Mouse (Mus musculus) T-helper 1 cell (primary cell): ENCODE results near the gene Ssr1.

Source experiments
- in situ Hi-C: fragments of 300-600 bp; cut with MboI, MseI; formaldehyde crosslinking; loops from one replicate; pipeline ENCODE4 v1.15.1; 2025; ENCODE audit warnings: high pct_unique_total_duplicates

The Ssr1 gene

DNA sequence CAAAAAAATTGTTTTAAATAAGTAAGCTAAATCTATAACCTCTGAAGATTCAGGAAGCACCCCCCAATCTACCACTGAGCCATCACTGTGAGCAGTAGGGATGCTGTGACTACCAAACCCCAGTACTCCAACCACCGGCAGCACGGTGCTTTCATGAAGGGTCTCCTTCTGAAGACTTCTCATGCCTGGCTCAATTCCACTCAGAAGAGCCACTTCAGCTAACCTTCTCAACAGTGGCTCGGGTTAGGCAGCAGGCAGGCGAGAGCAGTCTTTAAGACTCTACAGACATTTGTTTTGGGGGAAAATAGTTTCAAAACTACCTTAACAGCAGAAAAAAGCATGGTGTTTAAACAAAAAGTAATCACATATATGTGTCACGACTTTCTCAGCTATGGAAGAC lies 13.0 kb downstream of the Ssr1 start:
- in situ Hi-C loops = loop anchor here (10.0 kb wide), 1 partner anchor 224 kb away; the partner anchor contains the start of gene Snrnp48

DNA sequence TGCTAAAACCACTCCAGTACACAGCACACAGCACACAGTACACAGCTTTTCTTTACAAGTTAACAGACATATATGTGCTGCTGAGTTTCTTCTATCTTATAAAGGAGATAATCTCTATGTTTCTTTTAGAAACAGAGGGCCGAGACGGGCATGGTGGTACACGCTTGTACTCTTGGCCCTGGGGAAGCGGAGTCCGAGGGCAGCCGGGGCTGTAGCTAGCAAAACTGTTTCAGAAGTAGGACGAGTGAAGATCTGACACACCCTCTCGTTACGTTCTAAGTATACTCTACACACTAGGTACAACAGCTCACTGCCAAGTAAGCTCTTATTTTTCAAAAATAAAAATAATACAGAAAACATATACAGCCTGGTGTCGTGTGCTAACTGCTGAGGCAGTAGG lies 13.7 kb downstream of the Ssr1 start:
- in situ Hi-C loops = loop anchor here (10.0 kb wide), 1 partner anchor 224 kb away; the partner anchor contains the start of gene Snrnp48

DNA sequence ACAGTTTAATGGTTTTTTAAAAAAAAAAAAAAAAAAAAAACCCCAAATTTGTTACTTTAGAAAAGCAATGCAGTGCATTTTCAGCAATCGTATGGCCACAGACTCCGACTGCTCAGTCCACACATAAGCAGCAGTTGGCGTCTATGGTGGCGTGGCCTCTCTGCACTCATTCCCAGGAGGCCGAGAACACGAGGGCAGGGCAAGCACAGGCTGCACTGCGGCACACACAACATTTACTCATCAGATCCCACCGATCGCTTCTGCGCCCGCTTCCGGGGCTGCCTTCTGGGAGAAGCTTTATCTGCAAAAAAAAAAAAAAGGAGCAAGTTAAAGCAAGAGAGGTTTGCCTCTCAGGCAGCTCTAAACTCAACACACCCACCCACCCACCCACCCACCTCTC lies 14.5 kb downstream of the Ssr1 start:
- in situ Hi-C loops = no loop called here

DNA sequence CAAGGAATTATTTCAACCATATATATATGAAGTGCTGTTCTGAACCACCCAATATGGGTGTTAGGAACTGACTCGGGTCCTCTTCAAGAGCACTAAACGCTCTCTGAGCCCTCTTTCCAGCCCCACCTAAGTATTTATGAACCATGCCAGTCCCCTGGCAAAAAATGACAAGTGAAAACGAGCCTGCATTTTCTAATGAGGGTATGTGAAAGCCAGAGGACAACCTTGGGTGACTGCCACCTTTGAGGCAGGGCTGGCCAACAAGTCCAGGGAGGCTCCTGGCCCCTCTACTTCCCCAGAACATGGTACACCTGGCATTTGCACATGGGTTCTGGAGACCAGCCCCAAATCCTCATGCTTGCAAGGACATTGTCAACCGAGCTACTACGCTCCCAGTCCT lies 19.3 kb downstream of the Ssr1 start:
- in situ Hi-C loops = no loop called here

DNA sequence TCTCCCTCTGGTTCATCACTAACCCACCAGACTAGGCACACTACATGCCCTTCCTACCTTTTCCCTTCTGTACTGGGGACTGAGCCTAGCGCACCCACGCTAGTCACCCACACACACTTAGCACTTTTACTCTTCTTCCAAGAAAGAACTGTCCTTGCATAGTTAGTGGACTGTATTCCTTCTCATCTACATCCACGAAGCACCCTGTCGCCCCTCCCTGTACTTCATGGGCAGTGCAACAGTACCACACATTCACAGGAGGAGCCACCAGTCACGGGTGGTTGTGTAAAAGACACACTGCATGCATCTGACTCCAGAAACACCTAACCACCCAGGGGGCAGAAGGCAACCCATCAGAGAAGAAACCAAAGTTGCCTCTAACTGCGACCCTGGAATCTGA lies 20.0 kb downstream of the Ssr1 start:
- in situ Hi-C loops = no loop called here

DNA sequence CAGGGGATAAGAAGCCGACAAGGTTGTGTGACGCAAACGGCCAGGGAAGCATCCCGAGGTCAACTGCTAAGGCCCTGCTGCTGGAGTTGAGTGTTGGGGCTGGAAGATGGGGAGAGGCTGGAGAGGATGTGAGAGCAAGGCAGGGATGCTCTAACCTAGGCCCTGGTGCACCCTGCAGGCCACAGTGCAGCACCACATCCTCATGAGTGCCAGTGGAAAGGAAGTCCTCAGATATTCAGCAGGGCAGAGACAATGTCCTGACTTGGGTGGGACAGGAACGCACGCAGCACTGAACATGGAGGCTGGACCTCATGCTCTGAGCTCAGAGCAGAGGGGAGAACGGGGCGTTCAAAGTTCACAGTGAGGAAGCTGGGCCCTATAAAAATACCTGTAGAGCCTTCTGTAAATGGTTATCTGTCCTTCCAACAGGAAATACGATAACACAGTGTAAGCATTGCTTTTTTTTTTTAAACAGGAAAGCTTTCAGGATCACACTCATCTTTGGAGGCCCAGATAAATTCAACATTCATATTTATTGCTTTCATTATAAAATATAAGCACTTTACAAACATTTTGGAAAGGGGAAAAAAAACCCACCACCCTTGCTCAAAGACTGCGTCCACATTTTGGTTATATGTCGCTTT lies 23.0 kb downstream of the Ssr1 start:
- in situ Hi-C loops = no loop called here

DNA sequence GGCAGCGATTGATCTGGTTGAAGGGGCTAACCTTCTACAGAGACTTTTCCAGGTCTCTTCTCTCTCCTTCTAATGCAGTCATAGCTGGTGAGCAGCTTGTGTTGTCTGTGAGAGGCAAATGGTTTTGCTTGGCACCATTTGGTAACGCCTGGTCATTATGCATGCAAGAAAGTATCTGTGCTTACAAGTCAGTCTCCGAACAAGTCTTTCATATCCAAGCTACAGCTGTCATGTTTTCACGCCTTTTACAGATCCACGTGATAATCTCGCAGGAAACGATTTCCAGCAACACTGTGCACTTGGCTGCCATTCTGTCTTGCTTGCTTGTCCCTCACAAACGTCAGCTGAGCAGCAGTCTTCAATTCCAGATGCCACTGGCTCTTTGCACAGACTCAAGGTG lies 24.0 kb downstream of the Ssr1 start:
- in situ Hi-C loops = no loop called here

DNA sequence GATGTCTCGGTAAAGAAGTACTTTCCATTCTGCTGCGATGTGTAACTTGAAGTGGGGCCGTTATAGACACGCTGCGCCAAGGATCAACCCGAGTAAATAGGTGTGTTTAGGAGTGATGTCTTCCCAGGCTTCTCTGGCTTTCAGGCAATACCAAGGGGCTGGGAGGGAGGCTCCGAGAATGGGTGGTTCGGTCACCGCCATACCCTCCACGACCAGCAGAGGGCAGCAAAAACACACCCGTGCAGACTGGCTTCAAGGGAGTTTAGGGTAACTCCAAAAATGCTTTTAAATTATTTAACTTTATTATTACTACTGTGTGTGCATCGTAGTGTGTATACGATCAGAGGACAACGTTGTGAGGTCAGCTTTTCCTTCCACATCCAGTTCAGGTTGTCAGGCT lies 24.7 kb downstream of the Ssr1 start:
- in situ Hi-C loops = no loop called here

DNA sequence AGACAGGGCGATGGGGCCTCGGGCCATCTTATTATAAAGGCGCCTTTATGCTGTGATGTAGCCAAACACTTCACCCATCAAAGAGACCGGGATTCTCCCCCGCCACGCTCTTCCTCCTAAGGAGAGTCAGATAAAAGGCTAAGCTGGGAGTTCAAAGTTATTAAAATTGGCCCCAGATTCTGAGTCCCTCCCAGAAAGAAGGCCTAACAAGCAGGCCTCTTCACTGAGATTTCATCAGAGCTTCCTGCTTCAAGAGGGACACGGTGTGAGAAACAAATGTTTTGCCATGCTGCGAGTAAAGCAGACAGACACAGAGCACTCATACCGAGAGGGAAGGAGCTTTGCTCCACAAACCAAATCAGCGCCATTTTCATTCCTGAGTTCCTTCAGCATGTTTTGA lies 26.5 kb downstream of the Ssr1 start:
- in situ Hi-C loops = no loop called here

DNA sequence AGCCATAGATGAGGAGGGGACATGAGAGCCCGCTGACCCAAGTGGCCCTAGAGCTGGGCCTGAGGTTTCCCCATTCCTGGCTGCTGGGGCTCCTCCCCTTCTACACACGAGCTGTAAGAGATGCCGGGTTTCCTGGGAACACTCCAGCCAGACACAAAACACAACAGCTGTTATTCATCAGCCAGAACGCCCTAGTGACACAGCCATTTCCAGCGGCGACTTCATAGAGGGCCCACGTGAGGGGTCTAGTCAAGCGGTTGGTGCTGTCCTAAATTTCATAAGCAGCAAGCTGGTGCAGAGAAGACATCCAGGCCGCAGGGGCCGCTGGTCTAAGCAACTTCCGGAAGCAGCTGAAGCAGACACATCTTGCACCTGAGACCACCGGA lies 27.0 kb downstream of the Ssr1 start:
- in situ Hi-C loops = no loop called here

DNA sequence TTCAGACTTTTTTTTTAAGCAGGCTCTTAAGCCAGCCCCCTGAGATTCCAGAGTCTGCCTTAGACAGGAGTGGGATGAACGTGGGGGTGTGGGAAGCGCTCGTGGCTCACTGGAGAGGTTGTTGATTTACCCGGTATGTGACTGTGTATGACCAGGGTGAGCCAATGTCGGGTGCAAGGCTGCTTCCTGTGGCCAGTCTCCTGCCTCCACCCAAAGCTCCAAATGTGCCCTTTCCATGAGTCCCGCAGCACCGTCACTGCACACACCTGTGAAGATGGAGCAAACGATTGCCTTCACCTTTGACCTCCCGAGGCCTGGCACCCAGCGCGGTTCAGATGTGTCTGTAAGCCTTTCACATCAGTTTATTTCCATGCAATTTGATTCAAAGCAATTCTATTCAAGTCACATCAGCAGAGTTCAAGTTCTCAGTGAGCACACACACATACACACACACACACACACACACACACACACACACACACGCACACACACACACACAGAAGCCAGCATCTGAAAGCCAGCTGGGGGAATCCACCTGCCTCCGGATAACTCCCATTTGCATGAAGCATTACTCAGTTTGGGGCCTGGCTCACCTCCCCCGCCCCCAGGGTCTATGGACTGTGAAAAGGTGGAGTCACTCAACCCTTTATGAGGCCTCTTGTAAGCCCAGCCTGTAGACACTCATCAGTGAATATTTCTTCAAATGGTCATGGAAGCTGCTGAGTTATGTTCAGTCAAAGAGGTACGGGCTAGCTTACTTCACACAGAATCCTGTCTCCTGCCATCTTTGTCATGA lies 27.6 kb downstream of the Ssr1 start:
- in situ Hi-C loops = no loop called here

DNA sequence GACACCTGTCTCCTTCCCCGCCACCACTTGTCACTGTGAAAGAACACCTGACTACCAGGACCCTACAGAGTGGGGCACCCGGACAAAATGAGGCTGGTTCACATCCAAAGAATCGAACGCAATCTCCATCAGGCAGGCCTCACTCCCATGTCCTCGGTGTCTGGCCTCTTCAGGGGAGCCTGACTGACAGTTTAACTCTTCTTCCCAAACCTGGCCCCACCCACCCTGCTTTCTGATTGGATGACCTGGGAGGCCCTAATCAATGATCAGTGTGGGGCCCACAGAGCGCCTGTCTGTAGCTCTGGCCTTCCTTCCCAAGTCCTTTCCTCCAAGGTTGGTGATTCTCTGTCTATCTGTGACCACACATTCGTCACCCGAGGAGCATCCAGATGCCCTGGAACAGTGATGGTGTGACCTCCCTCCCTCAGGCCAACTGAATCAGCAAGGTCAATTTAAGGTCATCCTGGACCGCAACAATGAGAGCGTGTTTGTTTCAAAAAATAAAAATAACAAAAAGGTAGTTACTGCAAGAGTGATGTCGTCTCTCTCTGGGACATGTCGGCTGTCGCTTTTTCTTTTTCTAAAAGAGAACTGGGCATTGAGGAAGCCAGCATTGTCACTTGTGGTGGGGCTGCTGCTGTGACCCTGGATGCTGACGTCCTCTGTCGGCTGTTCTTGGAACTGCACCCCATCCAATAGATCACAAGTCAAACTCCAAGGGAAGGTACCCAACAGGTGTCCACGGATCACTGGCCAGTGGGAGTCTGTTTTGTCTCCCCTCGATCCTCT lies 28.7 kb downstream of the Ssr1 start:
- in situ Hi-C loops = no loop called here

DNA sequence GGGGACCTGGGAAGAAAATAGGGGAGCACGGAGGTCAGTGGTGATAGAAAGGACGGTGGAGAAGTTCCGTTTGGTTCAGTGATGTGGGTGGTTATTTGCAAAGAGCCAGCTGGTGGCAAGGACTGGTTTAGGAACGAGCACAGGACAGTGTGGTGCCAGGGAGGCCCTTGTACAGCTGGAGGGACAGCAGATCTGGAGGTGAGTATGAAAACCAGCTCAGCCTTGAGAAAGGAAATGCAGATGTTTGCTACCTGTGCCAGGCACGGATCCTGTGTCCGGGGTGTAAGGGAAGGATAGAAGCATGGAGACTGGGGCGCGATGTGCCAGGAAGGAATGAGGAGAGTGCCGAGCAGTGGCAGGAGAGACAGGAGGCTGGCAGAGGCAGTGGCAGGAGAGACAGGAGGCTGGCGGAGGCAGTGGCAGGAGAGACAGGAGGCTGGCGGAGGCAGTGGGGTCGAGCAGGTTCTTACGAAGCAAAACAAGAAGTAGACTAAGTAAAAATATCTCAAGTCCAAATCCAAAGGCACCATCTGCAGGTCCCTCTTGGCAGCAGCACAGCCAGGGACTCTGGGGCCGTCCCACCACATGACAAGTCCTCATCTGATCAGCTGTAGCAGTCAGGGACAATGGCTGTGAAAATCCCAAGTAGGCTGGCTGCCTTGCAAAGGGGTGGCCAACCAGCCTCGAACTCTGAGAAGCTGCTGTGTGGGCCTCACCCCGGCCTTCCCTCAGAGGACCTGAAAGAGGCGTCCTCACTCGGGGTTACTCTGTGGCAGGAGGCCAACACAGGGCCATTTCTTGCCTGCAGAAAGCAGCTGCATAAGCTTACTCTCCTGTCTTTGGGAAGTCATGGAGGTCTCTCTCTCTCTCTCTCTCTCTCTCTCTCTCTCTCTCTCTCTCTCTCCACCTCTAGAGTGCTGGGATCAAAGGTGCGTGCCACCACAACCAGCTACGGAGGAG lies 29.6 kb downstream of the Ssr1 start:
- in situ Hi-C loops = loop anchor here (5.0 kb wide), 1 partner anchor 512 kb away; no protein-coding TSS in a partner anchor

DNA sequence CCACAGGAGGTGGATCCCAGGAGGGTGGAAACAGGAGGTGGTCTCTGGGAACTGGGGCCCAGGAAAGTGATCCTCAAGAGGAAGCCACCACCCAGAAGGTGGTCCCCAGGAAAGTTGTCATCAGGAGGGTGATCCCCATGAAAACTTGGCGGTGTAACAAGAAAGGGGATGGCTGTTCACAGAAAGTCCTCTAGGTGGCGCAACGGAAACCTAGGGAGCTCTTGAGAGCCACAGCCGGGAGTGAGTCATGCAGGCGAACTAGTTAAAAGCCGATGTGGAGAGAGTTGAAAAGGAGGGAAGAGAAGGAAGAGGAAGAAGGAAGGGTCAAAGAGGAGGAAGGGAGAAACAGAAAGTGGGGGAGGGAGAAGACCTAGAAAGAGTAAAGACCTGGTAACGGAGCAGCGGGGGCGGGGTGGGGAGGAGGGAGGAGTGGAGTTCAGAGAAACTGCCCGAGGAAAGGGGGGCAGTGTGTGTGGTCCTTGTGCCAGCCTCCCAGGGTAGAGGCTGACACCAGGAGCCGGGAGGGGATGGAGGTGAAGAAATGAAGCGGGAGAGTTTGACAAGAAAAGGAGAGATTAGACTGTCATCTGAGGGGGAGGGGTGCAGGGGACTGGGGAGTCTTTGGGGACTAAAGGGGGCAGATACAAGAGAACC lies 30.5 kb downstream of the Ssr1 start:
- in situ Hi-C loops = loop anchor here (5.0 kb wide), 1 partner anchor 511 kb away; no protein-coding TSS in a partner anchor

DNA sequence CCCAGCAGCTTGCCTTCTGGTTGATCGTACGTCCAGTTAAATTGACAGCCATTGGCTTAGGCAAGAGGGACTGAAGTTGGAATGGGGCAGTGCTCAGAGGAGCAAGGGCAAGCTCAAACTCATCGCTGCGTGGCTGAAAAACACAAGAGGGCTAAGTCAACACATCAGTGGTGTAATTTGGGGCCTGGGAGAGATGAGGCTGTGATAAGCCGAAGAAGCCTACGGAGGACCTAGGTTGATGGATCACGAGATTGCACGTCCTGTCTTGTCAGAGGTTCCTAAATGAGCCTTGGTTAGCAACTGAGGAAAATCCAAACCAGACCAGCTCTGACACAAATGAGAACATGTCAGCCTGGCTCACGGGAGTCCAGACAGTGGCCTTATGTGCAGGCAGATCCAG lies 31.5 kb downstream of the Ssr1 start:
- in situ Hi-C loops = loop anchor here (5.0 kb wide), 1 partner anchor 510 kb away; no protein-coding TSS in a partner anchor

DNA sequence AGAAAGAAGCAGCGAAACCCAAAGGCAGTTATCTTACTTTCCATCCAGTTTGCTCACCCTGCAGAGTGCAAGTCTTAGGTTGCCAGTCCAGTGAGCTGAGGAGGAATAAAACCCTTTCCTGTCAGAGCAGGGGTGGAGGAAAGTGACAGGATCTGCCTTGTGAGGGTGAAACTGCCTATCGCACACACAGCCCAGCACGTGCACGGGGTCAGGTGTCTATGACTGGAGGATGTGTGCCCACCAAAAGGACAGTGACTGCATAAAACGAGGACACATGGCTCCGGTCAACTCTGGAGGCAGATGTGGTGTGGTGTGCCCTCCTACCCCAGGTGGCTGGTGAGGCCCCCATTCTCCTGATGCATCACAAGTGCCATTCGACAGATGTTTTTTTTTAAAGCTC lies 34.1 kb downstream of the Ssr1 start:
- in situ Hi-C loops = loop anchor here (5.0 to 10.0 kb wide), 2 partner anchors 425 to 508 kb away; no protein-coding TSS in a partner anchor

DNA sequence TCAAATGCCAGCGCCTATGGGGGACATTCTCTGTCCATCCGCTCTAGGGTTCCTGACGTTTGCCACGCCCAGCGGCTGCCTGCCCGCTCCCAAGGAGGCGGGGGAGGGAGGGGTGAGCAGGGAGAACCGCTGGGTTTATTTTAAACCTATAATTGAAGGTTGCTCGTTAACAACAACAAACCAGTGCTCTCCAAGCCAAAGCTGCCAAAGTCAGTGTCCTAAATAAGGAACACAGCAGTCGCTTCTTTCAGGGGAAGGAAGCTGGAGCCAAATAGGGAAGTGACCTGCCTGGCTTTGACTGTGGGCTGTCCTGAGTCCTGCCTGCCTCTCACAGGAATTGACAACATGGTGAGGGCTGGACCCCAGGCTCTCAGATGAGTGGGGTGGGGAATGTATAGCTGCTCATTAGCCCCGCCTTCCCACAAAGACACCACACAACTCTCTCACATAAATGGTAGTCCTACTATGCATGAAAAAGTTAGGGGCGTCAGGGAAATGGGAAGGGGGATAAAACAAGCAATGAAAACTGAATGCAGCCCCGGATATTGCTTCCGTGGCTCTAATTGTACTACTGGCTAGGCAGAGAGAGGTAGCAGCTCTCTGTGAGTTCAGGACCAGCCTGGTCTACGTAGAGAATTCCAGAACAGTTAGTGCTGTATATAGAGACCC lies 34.6 kb downstream of the Ssr1 start:
- in situ Hi-C loops = loop anchor here (10.0 kb wide), 1 partner anchor 425 kb away; no protein-coding TSS in a partner anchor

DNA sequence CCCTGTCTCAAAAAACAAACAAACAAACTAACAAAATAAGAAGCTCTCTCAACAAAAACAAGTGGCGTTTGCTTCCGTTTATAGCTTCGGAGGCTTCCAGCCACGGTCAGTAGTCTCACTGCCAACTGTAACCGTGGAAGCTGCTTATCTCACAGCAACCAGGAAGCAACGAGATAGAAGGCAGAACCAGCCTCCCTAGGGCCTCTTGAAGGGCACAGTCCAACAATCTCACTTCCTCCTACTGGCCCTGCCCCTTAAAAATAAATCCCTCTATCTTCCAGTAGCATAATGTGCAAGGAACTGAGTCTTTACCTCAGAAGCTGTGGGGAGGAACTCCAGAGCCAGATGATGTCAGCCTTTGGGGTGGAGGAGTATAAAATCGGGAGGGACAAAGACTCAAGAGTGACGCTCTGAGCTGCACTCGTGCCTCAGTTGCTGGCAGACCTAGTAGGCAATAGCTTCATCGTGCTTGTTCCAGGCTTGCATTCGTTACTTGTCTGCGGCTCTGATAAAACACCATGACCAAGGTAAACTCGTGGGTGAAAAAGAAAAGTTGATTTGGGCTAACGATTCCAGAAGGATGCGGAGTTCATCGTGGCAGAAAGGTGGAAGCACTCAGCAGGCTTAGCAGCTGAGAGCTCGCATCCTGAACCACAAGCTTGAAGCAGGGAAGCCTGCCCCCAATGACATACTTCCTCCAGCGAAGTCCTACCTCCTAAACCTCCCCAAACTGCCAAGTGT lies 35.3 kb downstream of the Ssr1 start:
- in situ Hi-C loops = loop anchor here (10.0 kb wide), 1 partner anchor 424 kb away; no protein-coding TSS in a partner anchor

DNA sequence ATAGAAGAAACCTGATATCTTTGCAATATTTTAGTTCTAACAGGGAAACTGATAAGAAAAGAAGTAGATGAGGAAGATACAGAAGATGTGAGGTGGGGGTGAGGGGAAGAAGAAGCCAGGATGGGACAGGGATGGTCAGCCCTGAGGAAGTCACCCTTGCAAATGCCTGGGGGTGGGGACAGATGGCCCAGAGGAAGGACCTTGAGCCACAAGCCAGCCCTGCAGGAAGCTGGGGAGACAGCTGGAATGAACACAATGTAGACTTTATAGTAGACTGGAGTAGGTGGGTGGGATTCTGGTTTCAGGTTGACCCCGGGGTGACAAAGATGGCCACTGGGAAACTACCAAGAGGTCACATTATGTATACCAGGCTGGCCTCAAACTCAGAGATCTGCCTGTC lies 39.7 kb downstream of the Ssr1 start:
- in situ Hi-C loops = loop anchor here (10.0 kb wide), 1 partner anchor 420 kb away; no protein-coding TSS in a partner anchor
